Mouse (Mus musculus) erythroblast, embryonic 14.5 days (primary cell): Measurements from ENCODE around the gene Usp49. TPM values are rescaled to one million over a fixed set of nuclear protein-coding genes. Genes with fewer than 3 reads are reported as not detected.

Experiments
- H3K27me3 ChIP-seq: 2 replicates; pipeline ENCODE4 v1.6.1; 2012; ENCODE audit warnings: inconsistent platforms; ENCODE audit not compliant: control insufficient read depth
- H3K36me3 ChIP-seq: 2 replicates; pipeline ENCODE4 v1.6.1; 2012; ENCODE audit warnings: mild to moderate bottlenecking, inconsistent platforms; ENCODE audit not compliant: control insufficient read depth
- H3K4me1 ChIP-seq: 2 replicates; pipeline ENCODE4 v1.6.1; 2012; ENCODE audit warnings: inconsistent platforms; ENCODE audit not compliant: control insufficient read depth
- H3K4me3 ChIP-seq: replicated peaks from 2 replicates; pipeline ENCODE3; 2012; ENCODE audit warnings: moderate library complexity, mild to moderate bottlenecking, inconsistent platforms
- H3K9me3 ChIP-seq: 2 replicates; pipeline ENCODE4 v1.6.1; 2012; ENCODE audit warnings: low read length, inconsistent platforms, mixed read lengths; ENCODE audit not compliant: control insufficient read depth
- GATA1 ChIP-seq: IDR thresholded peaks from 2 replicates; pipeline ENCODE4 v1.6.1; 2012; ENCODE audit warnings: low read length, inconsistent platforms, mixed read lengths
- TAL1 ChIP-seq: IDR thresholded peaks from 3 replicates; pipeline ENCODE4 v1.6.1; 2012; ENCODE audit warnings: low read length, inconsistent platforms, mixed read lengths
- polyA plus RNA-seq: library from polyadenylated mRNA; stranded (reverse); fragments of >175 nt; gene quantifications from 2 replicates; pipeline ENCODE4 v1.2.3, GENCODE M21; 2012

Gene Usp49
- polyA plus RNA-seq, 1 experiment = 2.4 TPM

- TF ChIP-seq TAL1 (no peak), GATA1 (no peak)
- Histone ChIP-seq H3K36me3 (no peaks in the 10 kb centered on the region), H3K9me3 (no peaks in the 10 kb centered on the region), H3K4me1 (peaks cover 31% of the 10 kb centered on the region), H3K27me3 (peaks cover 27% of the 10 kb centered on the region), H3K4me3 (no peak overlapping the region)
Measured at GRCm38 (mm10) chr17:47735553-47736100, 105.1 kb downstream of the Usp49 start.

Other genes with a start within 250 kb of the Usp49 start
- gene Guca1b, start 245.3 kb upstream of the Usp49 start, polyA plus RNA-seq = not detected in 2 replicates
- gene Guca1a, start 230.1 kb upstream of the Usp49 start, polyA plus RNA-seq = not detected in 2 replicates
- not detected in 2 replicates for gene AI661453, start 194.1 kb upstream of the Usp49 start, polyA plus RNA-seq
- gene 1700001C19Rik, start 193.3 kb upstream of the Usp49 start, polyA plus RNA-seq = not detected in 2 replicates
- gene Taf8, start 128.4 kb upstream of the Usp49 start, polyA plus RNA-seq = 2.9 and 4.3 TPM in 2 replicates
- gene Ccnd3, start 125.6 kb upstream of the Usp49 start, polyA plus RNA-seq = 247 and 292 TPM in 2 replicates
- gene Bysl, start 19.2 kb upstream of the Usp49 start, polyA plus RNA-seq = 2.8 and 3.4 TPM in 2 replicates
- 0.43 and 0.45 TPM in 2 replicates for gene Med20, start 19.1 kb upstream of the Usp49 start, polyA plus RNA-seq
- gene Gm20517, start 19.1 kb upstream of the Usp49 start, polyA plus RNA-seq = 0.29 and 0.65 TPM in 2 replicates
- gene Tomm6, start 57.7 kb downstream of the Usp49 start, polyA plus RNA-seq = 8.2 and 11.4 TPM in 2 replicates
- gene Frs3, start 58.3 kb downstream of the Usp49 start, polyA plus RNA-seq = 0.05 and 0.08 TPM in 2 replicates
- gene Gm21981, start 63.8 kb downstream of the Usp49 start, polyA plus RNA-seq = 0.05 TPM in 1 of 2 replicates, not detected in the other
- gene Prickle4, start 64.0 kb downstream of the Usp49 start, polyA plus RNA-seq = 0.13 TPM in 1 of 2 replicates, not detected in the other
- gene Pgc, start 96.2 kb downstream of the Usp49 start, polyA plus RNA-seq = not detected in 2 replicates
- 1.5 and 1.7 TPM in 2 replicates for gene Tfeb, start 106.3 kb downstream of the Usp49 start, polyA plus RNA-seq
- gene Mdfi, start 204.0 kb downstream of the Usp49 start, polyA plus RNA-seq = 0.03 and 0.08 TPM in 2 replicates